Mouse (Mus musculus): ENCODE measurements around the gene Gipc3. TPM values are rescaled to one million over a fixed set of nuclear protein-coding genes. Genes with fewer than 3 reads are reported as not detected.

The Gipc3 gene
- total and polyA plus RNA-seq, 2 experiments: under 0.01 to 0.57 TPM

DNA sequence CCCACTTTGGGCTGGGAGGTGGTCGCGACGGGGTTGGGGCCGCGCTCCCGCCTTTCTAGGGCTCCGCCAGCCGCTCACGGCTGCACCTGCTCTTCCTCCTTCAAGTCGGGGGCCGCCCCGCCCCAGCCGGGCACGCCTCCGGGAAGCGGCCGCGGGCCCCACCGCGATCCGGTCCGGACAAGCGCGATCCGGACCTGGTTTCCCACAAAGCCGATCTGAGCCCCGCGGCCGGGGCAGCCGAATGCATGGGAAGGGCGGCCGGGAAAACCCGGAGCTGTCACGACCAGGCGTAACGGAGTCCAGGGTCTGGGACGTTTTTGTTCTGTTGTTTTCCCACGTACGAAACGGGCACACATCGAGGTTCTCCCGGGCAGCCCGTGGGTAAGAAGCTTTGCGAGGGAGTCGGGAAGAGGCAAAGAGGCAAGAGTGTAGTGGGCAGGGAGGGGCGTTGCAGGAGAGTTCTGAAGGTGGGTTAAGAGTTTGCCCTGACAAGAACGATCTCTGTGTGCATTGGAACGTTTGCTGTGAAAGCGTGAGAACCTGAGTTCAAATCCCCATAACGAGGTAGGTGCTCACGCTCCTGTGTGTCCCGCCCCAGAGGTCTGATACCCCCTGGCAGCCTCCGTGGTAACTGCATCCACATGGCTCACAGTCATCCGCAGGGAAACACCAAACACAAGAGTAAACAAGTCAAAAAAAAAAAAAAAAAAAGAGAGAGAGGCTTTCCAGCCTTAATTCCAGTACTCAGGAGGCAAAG, 57.2 kb downstream of the Gipc3 start:
- 17% methylated on average over 54 of the region's 54 CpGs for WGBS
- H3K9ac ChIP-seq (ENCODE audit: low read depth, low read length): peak overlapping the region; percentile 33; the same call in 1 of the 2 replicates

More for the DNA sequence above, 57.2 kb downstream of the Gipc3 start:
- Histone ChIP-seq H3K36me3 (ENCODE audit: control insufficient read depth, insufficient read depth, low read length) (no peaks in the 10 kb centered on the region), H3K4me1 (ENCODE audit: control insufficient read depth, insufficient read depth, low read length) (peaks cover 20% of the 10 kb centered on the region; the same call in 1 of the 2 replicates), H3K27ac (replicated peaks; ENCODE audit: insufficient read depth, low read depth, low read length) (0 out of 2 replicates have a peak overlapping the region, but pooled peaks have one; percentile 5), H3K4me3 (ENCODE audit: insufficient read depth, low read depth, low read length) (peak overlapping the region; percentile 42), H3K79me2 (ENCODE audit: control insufficient read depth, insufficient read depth, low read length) (peaks cover 19% of the 10 kb centered on the region; the same call in 1 of the 2 replicates), H3K27me3 (ENCODE audit: control insufficient read depth, insufficient read depth, low read length) (no peaks in the 10 kb centered on the region)
- no peak for DNase-seq (ENCODE audit: extremely low read depth, low read depth, low spot score)
- TF ChIP-seq POLR2A (IDR thresholded peaks at IDR 0.05; ENCODE audit: extremely low read depth, insufficient read depth, low read length): no peak
- no peak for TF ChIP-seq CTCF (IDR thresholded peaks at IDR 0.05; ENCODE audit: low read depth, low read length)

Other genes with a start within 250 kb of the Gipc3 start
Only the 30 nearest of the 33 such genes appear.
- gene Zbtb7a, start 208.0 kb downstream of the Gipc3 start, total RNA-seq (2014; rRNA removed): 10.0 and 14.2 TPM in 2 replicates
- gene Zbtb7a, start 208.0 kb downstream of the Gipc3 start, polyA plus RNA-seq (2012; rRNA removed): 28.6 and 34.0 TPM in 2 replicates
- 8.9 and 10.1 TPM in 2 replicates for gene Pias4, start 175.3 kb downstream of the Gipc3 start, total RNA-seq (2014; rRNA removed)
- 17.8 and 22.7 TPM in 2 replicates for gene Pias4, start 175.3 kb downstream of the Gipc3 start, polyA plus RNA-seq (2012; rRNA removed)
- 812 and 946 TPM in 2 replicates for gene Eef2, start 166.6 kb downstream of the Gipc3 start, total RNA-seq (2014; rRNA removed)
- gene Eef2, start 166.6 kb downstream of the Gipc3 start, polyA plus RNA-seq (2012; rRNA removed): 1,151 and 1,204 TPM in 2 replicates
- 14.1 and 16.0 TPM in 2 replicates for gene Dapk3, start 160.3 kb downstream of the Gipc3 start, total RNA-seq (2014; rRNA removed)
- gene Dapk3, start 160.3 kb downstream of the Gipc3 start, polyA plus RNA-seq (2012; rRNA removed): 42.5 and 44.2 TPM in 2 replicates
- not detected in 2 replicates for gene 4930442H23Rik, start 159.4 kb downstream of the Gipc3 start, total RNA-seq (2014; rRNA removed)
- not detected in 2 replicates for gene 4930442H23Rik, start 159.4 kb downstream of the Gipc3 start, polyA plus RNA-seq (2012; rRNA removed)
- gene Nmrk2, start 141.2 kb downstream of the Gipc3 start, total RNA-seq (2014; rRNA removed): 0.09 TPM in 1 of 2 replicates, not detected in the other
- gene Nmrk2, start 141.2 kb downstream of the Gipc3 start, polyA plus RNA-seq (2012; rRNA removed): not detected in 2 replicates
- gene Atcay, start 112.4 kb downstream of the Gipc3 start, total RNA-seq (2014; rRNA removed): 0.07 TPM in 1 of 2 replicates, not detected in the other
- not detected in 2 replicates for gene Atcay, start 112.4 kb downstream of the Gipc3 start, polyA plus RNA-seq (2012; rRNA removed)
- gene Zfr2, start 110.1 kb downstream of the Gipc3 start, total RNA-seq (2014; rRNA removed): 0.27 and 0.74 TPM in 2 replicates
- gene Zfr2, start 110.1 kb downstream of the Gipc3 start, polyA plus RNA-seq (2012; rRNA removed): 0.15 and 1.6 TPM in 2 replicates
- gene Matk, start 90.3 kb downstream of the Gipc3 start, total RNA-seq (2014; rRNA removed): 0.60 and 0.65 TPM in 2 replicates
- gene Matk, start 90.3 kb downstream of the Gipc3 start, polyA plus RNA-seq (2012; rRNA removed): 0.27 and 0.43 TPM in 2 replicates
- 52.1 and 65.9 TPM in 2 replicates for gene Mrpl54, start 76.3 kb downstream of the Gipc3 start, total RNA-seq (2014; rRNA removed)
- 66.6 and 85.9 TPM in 2 replicates for gene Mrpl54, start 76.3 kb downstream of the Gipc3 start, polyA plus RNA-seq (2012; rRNA removed)
- gene Apba3, start 76.3 kb downstream of the Gipc3 start, total RNA-seq (2014; rRNA removed): 30.5 and 44.1 TPM in 2 replicates
- gene Apba3, start 76.3 kb downstream of the Gipc3 start, polyA plus RNA-seq (2012; rRNA removed): 132 and 143 TPM in 2 replicates
- gene Tjp3, start 51.7 kb downstream of the Gipc3 start, total RNA-seq (2014; rRNA removed): 7.6 and 7.7 TPM in 2 replicates
- 24.2 and 32.0 TPM in 2 replicates for gene Tjp3, start 51.7 kb downstream of the Gipc3 start, polyA plus RNA-seq (2012; rRNA removed)
- 7.4 and 10.0 TPM in 2 replicates for gene Pip5k1c, start 50.3 kb downstream of the Gipc3 start, total RNA-seq (2014; rRNA removed)
- gene Pip5k1c, start 50.3 kb downstream of the Gipc3 start, polyA plus RNA-seq (2012; rRNA removed): 25.8 and 30.1 TPM in 2 replicates
- gene Cactin, start 22.2 kb downstream of the Gipc3 start, total RNA-seq (2014; rRNA removed): 5.0 and 5.7 TPM in 2 replicates
- 12.8 and 14.1 TPM in 2 replicates for gene Cactin, start 22.2 kb downstream of the Gipc3 start, polyA plus RNA-seq (2012; rRNA removed)
- 0.37 and 0.81 TPM in 2 replicates for gene Tbxa2r, start 14.5 kb downstream of the Gipc3 start, total RNA-seq (2014; rRNA removed)
- 3.8 and 4.0 TPM in 2 replicates for gene Tbxa2r, start 14.5 kb downstream of the Gipc3 start, polyA plus RNA-seq (2012; rRNA removed)
- gene Hmg20b, start 7.2 kb upstream of the Gipc3 start, total RNA-seq (2014; rRNA removed): 9.9 and 10.8 TPM in 2 replicates
- gene Hmg20b, start 7.2 kb upstream of the Gipc3 start, polyA plus RNA-seq (2012; rRNA removed): 48.1 and 54.0 TPM in 2 replicates
- gene Mfsd12, start 14.2 kb upstream of the Gipc3 start, total RNA-seq (2014; rRNA removed): 5.3 and 7.4 TPM in 2 replicates
- 12.8 and 13.4 TPM in 2 replicates for gene Mfsd12, start 14.2 kb upstream of the Gipc3 start, polyA plus RNA-seq (2012; rRNA removed)
- 0.47 TPM in 1 of 2 replicates, not detected in the other for gene 4930404N11Rik, start 22.6 kb upstream of the Gipc3 start, total RNA-seq (2014; rRNA removed)
- 0.12 and 0.37 TPM in 2 replicates for gene 4930404N11Rik, start 22.6 kb upstream of the Gipc3 start, polyA plus RNA-seq (2012; rRNA removed)
- 6.2 and 8.1 TPM in 2 replicates for gene Fzr1, start 35.2 kb upstream of the Gipc3 start, total RNA-seq (2014; rRNA removed)
- 20.9 and 29.9 TPM in 2 replicates for gene Fzr1, start 35.2 kb upstream of the Gipc3 start, polyA plus RNA-seq (2012; rRNA removed)
- gene Dohh, start 41.2 kb upstream of the Gipc3 start, total RNA-seq (2014; rRNA removed): 39.7 and 53.8 TPM in 2 replicates
- 42.6 and 49.7 TPM in 2 replicates for gene Dohh, start 41.2 kb upstream of the Gipc3 start, polyA plus RNA-seq (2012; rRNA removed)
- 2.4 TPM in 1 of 2 replicates, not detected in the other for gene Gm48551, start 41.2 kb upstream of the Gipc3 start, total RNA-seq (2014; rRNA removed)
- 0.32 and 0.44 TPM in 2 replicates for gene Gm48551, start 41.2 kb upstream of the Gipc3 start, polyA plus RNA-seq (2012; rRNA removed)
- gene Gm48552, start 45.7 kb upstream of the Gipc3 start, total RNA-seq (2014; rRNA removed): 0.40 TPM in 1 of 2 replicates, not detected in the other
- gene Gm48552, start 45.7 kb upstream of the Gipc3 start, polyA plus RNA-seq (2012; rRNA removed): 0.26 and 1.4 TPM in 2 replicates
- 1.3 and 1.5 TPM in 2 replicates for gene Smim24, start 49.8 kb upstream of the Gipc3 start, total RNA-seq (2014; rRNA removed)
- 2.3 and 4.1 TPM in 2 replicates for gene Smim24, start 49.8 kb upstream of the Gipc3 start, polyA plus RNA-seq (2012; rRNA removed)
- gene Nfic, start 112.4 kb upstream of the Gipc3 start, total RNA-seq (2014; rRNA removed): 7.4 and 16.4 TPM in 2 replicates
- gene Nfic, start 112.4 kb upstream of the Gipc3 start, polyA plus RNA-seq (2012; rRNA removed): 32.8 and 56.4 TPM in 2 replicates
- not detected in 2 replicates for gene Celf5, start 139.4 kb upstream of the Gipc3 start, total RNA-seq (2014; rRNA removed)
- gene Celf5, start 139.4 kb upstream of the Gipc3 start, polyA plus RNA-seq (2012; rRNA removed): not detected in 2 replicates
- gene Ncln, start 153.1 kb upstream of the Gipc3 start, total RNA-seq (2014; rRNA removed): 31.6 and 48.6 TPM in 2 replicates
- 138 and 159 TPM in 2 replicates for gene Ncln, start 153.1 kb upstream of the Gipc3 start, polyA plus RNA-seq (2012; rRNA removed)
- 0.28 and 0.40 TPM in 2 replicates for gene S1pr4, start 156.9 kb upstream of the Gipc3 start, total RNA-seq (2014; rRNA removed)
- gene S1pr4, start 156.9 kb upstream of the Gipc3 start, polyA plus RNA-seq (2012; rRNA removed): 1.2 and 1.5 TPM in 2 replicates
- 0.94 and 1.1 TPM in 2 replicates for gene Gna15, start 181.0 kb upstream of the Gipc3 start, total RNA-seq (2014; rRNA removed)
- gene Gna15, start 181.0 kb upstream of the Gipc3 start, polyA plus RNA-seq (2012; rRNA removed): 0.31 and 0.64 TPM in 2 replicates
- gene Gna11, start 201.9 kb upstream of the Gipc3 start, total RNA-seq (2014; rRNA removed): 20.7 and 27.3 TPM in 2 replicates
- gene Gna11, start 201.9 kb upstream of the Gipc3 start, polyA plus RNA-seq (2012; rRNA removed): 61.6 and 64.2 TPM in 2 replicates
- 200 and 263 TPM in 2 replicates for gene Aes, start 216.2 kb upstream of the Gipc3 start, total RNA-seq (2014; rRNA removed)
- gene Aes, start 216.2 kb upstream of the Gipc3 start, polyA plus RNA-seq (2012; rRNA removed): 1,785 and 2,016 TPM in 2 replicates

Data from liver, adult 2 months (tissue).